Mouse (Mus musculus) forebrain, embryonic 16.5 days (tissue): ENCODE data around the gene Mex3a. TPM values are rescaled to one million over a fixed set of nuclear protein-coding genes. Genes with fewer than 3 reads are reported as not detected.

Experiments used
- ATAC-seq: fragments of 200-750 bp; cut with Nextera tagmentation; 2 replicates; pipeline ENCODE4 v1.8.0; 2017; ENCODE audit warnings: mild to moderate bottlenecking, moderate library complexity
- H3K27ac ChIP-seq: fragments of 300-500 bp; sonication (generic); 2 replicates; pipeline ENCODE4 v1.5.1; 2014; ENCODE audit warnings: low read length, control low read depth
- H3K27me3 ChIP-seq: fragments of 300-500 bp; sonication (generic); replicated peaks from 2 replicates; pipeline ENCODE4 v1.6.1; 2014; ENCODE audit warnings: low read length; ENCODE audit not compliant: control insufficient read depth, insufficient read depth
- H3K36me3 ChIP-seq: fragments of 300-500 bp; sonication (generic); 2 replicates; pipeline ENCODE4 v1.6.1; 2014; ENCODE audit not compliant: control insufficient read depth, insufficient read depth
- H3K4me1 ChIP-seq: fragments of 300-500 bp; sonication (generic); replicated peaks from 2 replicates; pipeline ENCODE4 v1.6.1; 2014; ENCODE audit warnings: low read length; ENCODE audit not compliant: control insufficient read depth, insufficient read depth
- H3K4me2 ChIP-seq: fragments of 300-500 bp; sonication (generic); 2 replicates; pipeline ENCODE4 v1.6.1; 2014; ENCODE audit warnings: mild to moderate bottlenecking, low read length, control low read depth
- H3K4me3 ChIP-seq: fragments of 300-500 bp; sonication (generic); replicated peaks from 2 replicates; pipeline ENCODE4 v1.5.1; 2014; ENCODE audit warnings: mild to moderate bottlenecking, low read length, control low read depth
- H3K9ac ChIP-seq: fragments of 300-500 bp; sonication (generic); replicated peaks from 2 replicates; pipeline ENCODE4 v1.6.1; 2014; ENCODE audit warnings: low read depth, low read length, control low read depth
- H3K9me3 ChIP-seq: fragments of 300-500 bp; sonication (generic); 2 replicates; pipeline ENCODE4 v1.6.1; 2016; ENCODE audit warnings: low read length; ENCODE audit not compliant: control insufficient read depth
- WGBS: fragments of 180-500 bp; shearing (Covaris S2); extraction: QIAGEN DNeasy Blood & Tissue Kit; methylation state at CpG from one replicate; pipeline ENCODE4 v1.1.7; 2014; 5-methylcytosine and 5-hydroxymethylcytosine counted together
- polyA plus RNA-seq: library from polyadenylated mRNA; unstranded; fragments of >200 nt; fragmentation: Nextera tagmentation; extraction: Ambion mirVana; gene quantifications from 2 replicates; pipeline ENCODE4 v1.2.1, GENCODE M21; 2015

The Mex3a gene
- polyA plus RNA-seq, 1 experiment from 2014 or later, result 46.1 TPM

DNA sequence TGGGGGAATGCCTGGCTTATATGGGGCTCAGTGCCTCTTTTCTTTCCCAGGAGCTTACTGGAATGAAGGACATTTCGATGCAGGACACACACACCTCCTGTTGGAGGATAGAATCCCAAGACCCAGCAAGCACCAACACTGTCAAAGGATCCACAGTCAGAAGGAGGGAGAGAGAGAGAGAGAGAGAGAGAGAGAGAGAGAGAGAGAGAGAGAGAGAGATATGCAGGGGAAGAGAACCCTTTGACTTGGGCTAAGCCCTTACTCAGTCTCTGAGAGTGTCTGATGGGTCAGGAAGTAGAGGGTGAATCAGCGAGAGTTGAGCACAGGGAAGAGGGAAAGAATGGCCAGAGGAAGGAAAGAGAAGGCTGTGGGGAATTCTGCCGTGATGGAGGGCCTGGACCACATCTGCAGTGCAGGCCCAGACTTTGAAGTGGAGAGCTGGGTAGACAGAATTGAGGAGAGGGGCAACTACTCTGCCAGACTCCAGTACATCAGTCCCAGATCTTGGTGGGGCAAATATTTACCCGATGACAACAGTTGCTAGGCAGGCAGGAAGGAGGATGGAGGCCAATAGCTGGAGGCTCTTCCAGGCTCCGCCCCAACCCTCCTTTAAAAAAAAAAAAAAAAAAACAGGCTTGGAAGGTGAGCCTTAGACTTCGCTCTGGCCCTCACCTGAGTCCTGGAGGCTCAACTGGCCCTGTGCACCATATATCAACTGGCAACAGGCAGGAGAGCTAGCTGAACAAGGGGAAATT lies 19.9 kb upstream of the Mex3a start:
- 42% methylated on average over 6 of the region's 6 CpGs for WGBS
- no peak overlapping the region for H3K4me2 ChIP-seq
- no peak overlapping the region for H3K27ac ChIP-seq

GRCm38 (mm10) chr3:88512896-88513545 lies 19.2 kb upstream of the Mex3a start:
- Histone ChIP-seq H3K4me2 (no peak overlapping the region), H3K27me3 (no peaks in the 10 kb centered on the region)
- WGBS, result 40% methylated on average over 13 of the region's 15 CpGs

More for the DNA sequence above, 19.9 kb upstream of the Mex3a start:
- no peaks in the 10 kb centered on the region for H3K9me3 ChIP-seq
- no peaks in the 10 kb centered on the region for H3K27me3 ChIP-seq
- H3K4me3 ChIP-seq, result no peak overlapping the region
- H3K9ac ChIP-seq, result 0 out of 2 replicates have a peak overlapping the region, but pooled peaks have one; percentile 17
- no peaks in the 10 kb centered on the region for H3K36me3 ChIP-seq
- peaks cover 24% of the 10 kb centered on the region for H3K4me1 ChIP-seq
- ATAC-seq, result no peak

DNA sequence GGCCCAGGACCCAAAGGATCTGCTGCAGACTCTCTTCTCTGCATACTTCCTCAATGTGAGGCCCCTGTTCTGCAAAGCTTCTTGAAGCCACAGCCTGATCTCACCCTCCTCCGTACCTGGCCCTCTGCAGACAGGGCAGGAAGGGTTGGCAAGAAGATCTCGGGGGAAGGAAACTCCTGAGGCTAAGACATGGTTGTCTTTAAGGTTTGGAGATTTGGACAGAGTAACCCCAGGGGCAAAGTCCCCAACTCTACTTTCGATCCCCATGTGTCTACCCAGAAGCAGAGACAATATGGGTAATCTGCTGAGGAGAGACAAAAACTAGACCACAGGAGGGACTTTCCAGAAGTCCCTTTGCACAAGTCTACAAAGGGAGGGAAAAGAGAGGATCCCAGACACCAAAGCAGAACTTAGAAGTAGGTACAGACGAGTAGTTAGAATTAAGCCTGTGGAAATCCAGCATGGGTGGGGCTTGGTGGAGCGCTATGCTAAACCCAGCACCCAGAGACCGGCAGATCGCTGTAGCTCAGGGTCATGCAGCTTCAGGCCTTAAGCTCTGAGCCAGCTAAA lies 18.6 kb upstream of the Mex3a start:
- Histone ChIP-seq H3K27me3 (no peaks in the 10 kb centered on the region), H3K4me2 (no peak overlapping the region), H3K9me3 (no peaks in the 10 kb centered on the region), H3K9ac (no peak overlapping the region), H3K27ac (no peak overlapping the region), H3K4me3 (no peak overlapping the region), H3K36me3 (no peaks in the 10 kb centered on the region), H3K4me1 (peaks cover 24% of the 10 kb centered on the region)
- WGBS, result 80% methylated on average over 7 of the region's 7 CpGs
- no peak for ATAC-seq

More at GRCm38 (mm10) chr3:88512896-88513545, 19.2 kb upstream of the Mex3a start:
- Histone ChIP-seq H3K9ac (0 out of 2 replicates have a peak overlapping the region, but pooled peaks have one; percentile 17), H3K4me3 (no peak overlapping the region), H3K36me3 (no peaks in the 10 kb centered on the region), H3K27ac (no peak overlapping the region), H3K9me3 (no peaks in the 10 kb centered on the region), H3K4me1 (peaks cover 24% of the 10 kb centered on the region)
- no peak for ATAC-seq

- 76% methylated on average over 10 of the region's 10 CpGs for WGBS
- no peak for ATAC-seq
- Histone ChIP-seq H3K27me3 (no peaks in the 10 kb centered on the region), H3K4me2 (no peak overlapping the region), H3K36me3 (no peaks in the 10 kb centered on the region), H3K4me1 (peaks cover 21% of the 10 kb centered on the region), H3K27ac (no peak overlapping the region), H3K9ac (no peak overlapping the region), H3K9me3 (no peaks in the 10 kb centered on the region), H3K4me3 (no peak overlapping the region)
These were observed 17.7 kb upstream of the Mex3a start for GRCm38 (mm10) chr3:88514231-88515094.

DNA sequence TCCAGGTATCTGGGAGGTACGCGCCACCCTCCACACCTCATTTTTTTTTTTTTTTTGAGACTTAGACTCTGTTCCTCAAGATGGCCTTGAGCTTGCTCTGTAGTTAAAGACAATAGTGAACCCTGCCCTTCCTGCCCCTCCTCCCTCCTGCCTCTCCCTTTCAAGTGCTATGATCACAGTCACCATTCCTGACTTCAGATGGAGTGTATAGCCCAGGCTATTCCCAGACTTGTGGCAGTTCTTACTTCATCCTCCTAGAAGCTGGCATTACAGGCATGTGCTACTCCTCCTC lies 17.2 kb upstream of the Mex3a start:
- Histone ChIP-seq H3K36me3 (no peaks in the 10 kb centered on the region), H3K4me2 (no peak overlapping the region), H3K9ac (no peak overlapping the region), H3K27ac (no peak overlapping the region), H3K4me3 (no peak overlapping the region), H3K4me1 (peaks cover 15% of the 10 kb centered on the region), H3K27me3 (no peaks in the 10 kb centered on the region), H3K9me3 (no peaks in the 10 kb centered on the region)
- ATAC-seq, result no peak
- 100% methylated on average over 2 of the region's 2 CpGs for WGBS

DNA sequence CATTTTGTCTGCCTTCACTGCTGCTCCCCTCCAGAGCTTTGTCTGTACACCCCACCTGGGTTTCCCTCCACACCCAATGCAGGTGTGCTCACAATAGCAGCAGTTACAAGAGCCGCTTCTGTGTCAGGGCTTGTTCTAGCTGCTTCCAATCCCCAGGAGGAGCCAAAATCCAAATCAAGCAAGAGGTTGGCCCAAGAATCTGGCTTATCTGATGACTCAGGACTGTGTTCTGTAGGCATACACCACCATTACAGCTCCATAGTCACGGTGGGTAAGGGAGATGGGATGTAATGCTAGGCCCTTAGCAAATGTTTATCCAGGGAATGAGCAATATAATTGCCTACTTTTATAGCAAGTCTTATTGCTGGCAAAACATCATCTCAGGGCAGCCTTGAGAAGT lies 15.8 kb upstream of the Mex3a start:
- H3K4me1 ChIP-seq, result peaks cover 9% of the 10 kb centered on the region
- H3K27me3 ChIP-seq, result no peaks in the 10 kb centered on the region
- H3K9me3 ChIP-seq, result no peaks in the 10 kb centered on the region
- no peak overlapping the region for H3K4me2 ChIP-seq
- no peak overlapping the region for H3K9ac ChIP-seq
- ATAC-seq, result no peak
- WGBS, result 90% methylated on average over 2 of the region's 2 CpGs
- no peak overlapping the region for H3K27ac ChIP-seq
- H3K4me3 ChIP-seq, result no peak overlapping the region
- no peaks in the 10 kb centered on the region for H3K36me3 ChIP-seq

GRCm38 (mm10) chr3:88518411-88518810 lies 13.8 kb upstream of the Mex3a start:
- no peak overlapping the region for H3K4me2 ChIP-seq
- no peak overlapping the region for H3K9ac ChIP-seq
- no peaks in the 10 kb centered on the region for H3K27me3 ChIP-seq
- no peaks in the 10 kb centered on the region for H3K36me3 ChIP-seq
- no peak overlapping the region for H3K27ac ChIP-seq
- no peak for ATAC-seq
- WGBS, result 57% methylated on average over 4 of the region's 4 CpGs
- no peak overlapping the region for H3K4me3 ChIP-seq
- H3K4me1 ChIP-seq, result no peaks in the 10 kb centered on the region
- H3K9me3 ChIP-seq, result no peaks in the 10 kb centered on the region

DNA sequence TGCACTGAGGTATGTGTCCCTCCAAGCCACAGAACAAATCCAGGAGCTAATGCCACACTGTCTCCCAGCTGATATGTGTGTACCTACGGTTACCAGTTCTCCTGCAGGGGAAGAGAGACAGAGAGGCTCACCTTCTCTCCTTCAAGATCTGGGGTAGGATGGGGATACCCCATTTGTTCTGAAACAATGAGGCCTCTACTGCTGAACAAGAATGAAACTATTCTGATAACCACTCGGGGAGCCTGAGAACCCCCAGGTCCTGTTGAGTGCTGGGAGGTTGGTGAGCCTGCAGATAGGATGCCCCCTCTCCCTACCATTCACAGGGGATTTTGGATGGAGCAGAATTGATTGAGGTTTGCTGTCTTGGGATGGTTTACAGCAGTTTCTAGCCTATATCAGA lies 12.1 kb upstream of the Mex3a start:
- no peak overlapping the region for H3K4me3 ChIP-seq
- ATAC-seq, result no peak
- peaks cover 10% of the 10 kb centered on the region; the same call in 1 of the 2 replicates for H3K4me1 ChIP-seq
- 0 out of 2 replicates have a peak, but pooled peaks cover 2% of the 10 kb centered on the region for H3K36me3 ChIP-seq
- H3K4me2 ChIP-seq, result no peak overlapping the region
- 74% methylated on average over 2 of the region's 2 CpGs for WGBS
- no peaks in the 10 kb centered on the region for H3K27me3 ChIP-seq
- no peak overlapping the region for H3K9ac ChIP-seq
- H3K27ac ChIP-seq, result no peak overlapping the region
- H3K9me3 ChIP-seq, result no peaks in the 10 kb centered on the region

DNA sequence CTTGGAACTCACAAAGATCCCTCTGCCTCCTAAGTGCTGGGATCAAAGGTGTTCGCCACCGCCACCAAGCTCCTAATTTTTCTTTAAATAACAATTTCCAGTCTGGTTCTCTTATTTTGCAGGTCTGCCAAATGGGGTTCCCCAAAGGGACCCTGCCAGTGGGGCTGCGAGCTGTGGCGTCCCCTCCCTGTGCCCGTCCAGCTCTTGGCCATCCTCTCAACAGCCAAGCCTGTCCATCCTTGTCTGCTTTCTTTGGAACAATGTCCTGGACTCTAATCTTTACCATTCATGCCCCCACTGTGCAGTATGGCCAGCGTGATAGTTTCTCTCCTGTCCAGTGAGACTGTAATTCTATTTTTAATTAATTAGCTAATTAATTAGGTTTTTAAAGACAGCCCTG lies 11.0 kb upstream of the Mex3a start:
- H3K4me1 ChIP-seq, result peaks cover 16% of the 10 kb centered on the region
- 0 out of 2 replicates have a peak, but pooled peaks cover 2% of the 10 kb centered on the region for H3K36me3 ChIP-seq
- no peaks in the 10 kb centered on the region for H3K9me3 ChIP-seq
- no peak overlapping the region for H3K4me3 ChIP-seq
- ATAC-seq, result no peak
- no peak overlapping the region for H3K9ac ChIP-seq
- H3K4me2 ChIP-seq, result no peak overlapping the region
- H3K27ac ChIP-seq, result no peak overlapping the region
- WGBS, result 85% methylated on average over 6 of the region's 6 CpGs
- no peaks in the 10 kb centered on the region for H3K27me3 ChIP-seq
